Mouse (Mus musculus) small intestine, adult 2 months (tissue): Measurements from ENCODE around the gene Apbb2.

Experiments used
- CTCF ChIP-seq: fragments of 200-500 bp; IDR thresholded peaks from 2 replicates; pipeline ENCODE4 v1.5.1; 2012; ENCODE audit warnings: low read depth, mild to moderate bottlenecking, control low read depth, inconsistent platforms, low read length, moderate library complexity, mixed read lengths; ENCODE audit not compliant: insufficient replicate concordance, insufficient read length; ENCODE audit errors: extremely low read depth
- POLR2A ChIP-seq: fragments of 200-500 bp; IDR thresholded peaks from 2 replicates; pipeline ENCODE4 v1.6.1; 2012; ENCODE audit warnings: low read depth, mild to moderate bottlenecking, control low read depth, inconsistent platforms, low read length, moderate library complexity

GRCm38 (mm10) chr5:66475824-66476223 is 142.8 kb downstream of the Apbb2 start:
- TF ChIP-seq CTCF (no peak), POLR2A (no peak)
